Comparison of ENCODE assay signal across 8 mouse cellular contexts in genomic region chr5:95949946-95950701, GRCm38 (mm10). TPM values are rescaled to one million over a fixed set of nuclear protein-coding genes. Genes with fewer than 3 reads are reported as not detected.
DNase-seq lines count a peak whose midpoint lies in the region; ATAC-seq and TF ChIP-seq lines count a peak whose summit lies in the region.

No protein-coding gene starts in this region.

- 25% methylated on average over 19 of the region's 19 CpGs for WGBS in liver, adult 2 months
- 35% methylated on average over 19 of the region's 19 CpGs for WGBS in liver, embryonic 12.5 days (ENCODE audit: insufficient replicate concordance)
- 14% methylated on average over 19 of the region's 19 CpGs for WGBS in intestine, embryonic 15.5 days
- WGBS in lung, adult 2 months, result 14% methylated on average over 19 of the region's 19 CpGs

- H3K4me1 ChIP-seq in liver, adult 2 months (ENCODE audit: control insufficient read depth, insufficient read depth, low read length), result no peaks in the 10 kb centered on the region
- H3K4me1 ChIP-seq in liver, embryonic 12.5 days, result no peaks in the 10 kb centered on the region
- no peaks in the 10 kb centered on the region for H3K4me1 ChIP-seq in intestine, embryonic 15.5 days (replicated peaks)
- H3K4me1 ChIP-seq in lung, adult 2 months (ENCODE audit: control insufficient read depth, insufficient read depth, low read length), result no peaks in the 10 kb centered on the region

- no peaks in the 10 kb centered on the region for H3K27me3 ChIP-seq in liver, adult 2 months (ENCODE audit: control insufficient read depth, insufficient read depth, low read length)
- no peaks in the 10 kb centered on the region for H3K27me3 ChIP-seq in liver, embryonic 12.5 days (replicated peaks)
- no peaks in the 10 kb centered on the region for H3K27me3 ChIP-seq in intestine, embryonic 15.5 days (replicated peaks)

- no peak for TF ChIP-seq POLR2A in liver, adult 2 months (IDR thresholded peaks at IDR 0.05; ENCODE audit: extremely low read depth, insufficient read depth, low read length)
- TF ChIP-seq POLR2A in lung, adult 2 months (IDR thresholded peaks at IDR 0.05; ENCODE audit: borderline replicate concordance, extremely low read depth, low read depth, low read length), result no peak

- H3K79me2 ChIP-seq in liver, adult 2 months (ENCODE audit: control insufficient read depth, insufficient read depth, low read length), result no peaks in the 10 kb centered on the region

- peak; percentile 36 for TF ChIP-seq CTCF in liver, adult 2 months (IDR thresholded peaks at IDR 0.05; ENCODE audit: low read depth, low read length)
- 0 out of 2 replicates have a peak, but pooled peaks have one; percentile 13 for TF ChIP-seq CTCF in lung, adult 2 months (IDR thresholded peaks at IDR 0.05; ENCODE audit: insufficient read depth, low read length)

- no peak overlapping the region for H3K27ac ChIP-seq in liver, adult 2 months (replicated peaks; ENCODE audit: insufficient read depth, low read depth, low read length)
- H3K27ac ChIP-seq in liver, embryonic 12.5 days, result no peak overlapping the region
- H3K27ac ChIP-seq in intestine, embryonic 15.5 days, result no peak overlapping the region

- H3K4me3 ChIP-seq in liver, adult 2 months (ENCODE audit: insufficient read depth, low read depth, low read length), result no peak overlapping the region
- H3K4me3 ChIP-seq in liver, embryonic 12.5 days, result no peak overlapping the region
- no peak overlapping the region for H3K4me3 ChIP-seq in intestine, embryonic 15.5 days (replicated peaks)
- no peak overlapping the region for H3K4me3 ChIP-seq in lung, adult 2 months (replicated peaks; ENCODE audit: extremely low read depth, low read depth, low read length)

- no peak overlapping the region for H3K4me2 ChIP-seq in liver, embryonic 12.5 days
- no peak overlapping the region for H3K4me2 ChIP-seq in intestine, embryonic 15.5 days (replicated peaks)

- peak; percentile 64 for DNase-seq in liver, adult 2 months (ENCODE audit: extremely low read depth, low read depth, low spot score)
- DNase-seq in adrenal gland, postnatal 10 days, result peak; percentile 72
- peak; percentile 53 for DNase-seq in embryo, embryonic 9.5 days (ENCODE audit: extremely low spot score)
- DNase-seq in lung, adult 2 months, result peak; percentile 47
- peak; percentile 57 to 76 for DNase-seq in right cerebral cortex, adult 2 months (ENCODE audit: low spot score in 2 of 2)
- DNase-seq in MN1 (ENCODE audit: low spot score), result no peak

- H3K9me3 ChIP-seq in liver, embryonic 12.5 days (replicated peaks), result no peaks in the 10 kb centered on the region
- H3K9me3 ChIP-seq in intestine, embryonic 15.5 days, result no peaks in the 10 kb centered on the region

- H3K9ac ChIP-seq in liver, adult 2 months (ENCODE audit: low read depth, low read length), result no peak overlapping the region
- no peak overlapping the region for H3K9ac ChIP-seq in liver, embryonic 12.5 days
- H3K9ac ChIP-seq in intestine, embryonic 15.5 days, result no peak overlapping the region

- no peak for ATAC-seq in liver, embryonic 12.5 days
- 0 out of 2 replicates have a peak, but pooled peaks have one; percentile 20 for ATAC-seq in intestine, embryonic 15.5 days

- no peaks in the 10 kb centered on the region for H3K36me3 ChIP-seq in liver, adult 2 months (ENCODE audit: control insufficient read depth, insufficient read depth, low read length)
- H3K36me3 ChIP-seq in liver, embryonic 12.5 days, result no peaks in the 10 kb centered on the region
- H3K36me3 ChIP-seq in intestine, embryonic 15.5 days, result no peaks in the 10 kb centered on the region

RNA-seq across cellular contexts. Expression of gene Cxcl13, which starts 6.6 kb away (rescaled TPM):
- 0.55 and 0.60 TPM in 2 replicates for total RNA-seq in liver, adult 2 months (2014; rRNA removed)
- polyA plus RNA-seq in liver, adult 2 months (2012; rRNA removed), result 0.22 and 0.29 TPM in 2 replicates
- polyA plus RNA-seq in liver, embryonic 12.5 days (2016; fragmentation: Nextera tagmentation; extraction: Ambion mirVana), result 0.14 and 0.45 TPM in 2 replicates
- 1 to 10 TPM; 5.0 to 5.1 TPM for total RNA-seq in adrenal gland, postnatal 10 days (2021)
- polyA plus RNA-seq in intestine, embryonic 15.5 days (2015; fragmentation: Nextera tagmentation; extraction: Ambion mirVana), result 51.5 and 60.8 TPM in 2 replicates
- 1.1 and 1.4 TPM in 2 replicates for polyA plus RNA-seq in lung, adult 2 months (2012; rRNA removed)

Comparison
In these comparisons a context has a peak if more than half of its experiments do, and no peak if none do; other contexts are left out.
1. RNA of gene Cxcl13, which starts 6.6 kb away (polyA plus RNA-seq): 51.5 to 60.8 TPM in intestine, embryonic 15.5 days; 1.1 to 1.4 TPM in lung, adult 2 months, 0.22 to 0.29 TPM in liver, adult 2 months and 0.14 to 0.45 TPM in liver, embryonic 12.5 days; every median in the first group is over 10 times any median in the second.